Mouse (Mus musculus) MEL (cell line): ENCODE results near the gene Enox1. TPM values are rescaled to one million over a fixed set of nuclear protein-coding genes. Genes with fewer than 3 reads are reported as not detected.

ENCODE experiments used
- DNase-seq: peaks from one replicate; pipeline ENCODE4 v3.0.0; 2011; ENCODE audit warnings: low read depth, low spot score
- H3K27ac ChIP-seq: 2 replicates; pipeline ENCODE4 v1.5.1; 2012; ENCODE audit warnings: low read depth, mild to moderate bottlenecking, control low read depth, low read length, moderate library complexity; ENCODE audit not compliant: control insufficient read depth
- H3K27me3 ChIP-seq, 2 experiments: fragments of 150-350 bp in 1 of 2; sonication (generic) in 1 of 2; 2 replicates each; pipeline ENCODE4 v1.6.1; 2012; ENCODE audit warnings: low read length in 2 of 2, mild to moderate bottlenecking in 2 of 2, improper control_type of control experiment in 1 of 2, moderate library complexity in 1 of 2; ENCODE audit not compliant: insufficient read depth in 2 of 2, control insufficient read depth in 1 of 2
- H3K36me3 ChIP-seq, 2 experiments: 2 replicates each; pipeline ENCODE4 v1.6.1; 2012 to 2014; ENCODE audit warnings: low read length in 2 of 2, improper control_type of control experiment in 1 of 2, inconsistent platforms in 1 of 2, mild to moderate bottlenecking in 1 of 2; ENCODE audit not compliant: insufficient read depth in 2 of 2, control insufficient read depth in 1 of 2
- H3K4me1 ChIP-seq, 2 experiments: fragments of 150-350 bp in 1 of 2; sonication (generic) in 1 of 2; 2 replicates each; pipeline ENCODE4 v1.6.1; 2012; ENCODE audit warnings: low read length in 2 of 2, improper control_type of control experiment in 1 of 2, mild to moderate bottlenecking in 1 of 2; ENCODE audit not compliant: insufficient read depth in 2 of 2, control insufficient read depth in 1 of 2
- H3K4me3 ChIP-seq, 2 experiments: fragments of 150-350 bp in 1 of 2; sonication (generic) in 1 of 2; 2 replicates each; pipeline ENCODE4 v1.5.1; 2012; ENCODE audit warnings: low read depth in 2 of 2, low read length in 2 of 2, mild to moderate bottlenecking in 2 of 2, moderate library complexity in 2 of 2, control low read depth in 1 of 2, improper control_type of control experiment in 1 of 2; ENCODE audit not compliant: control insufficient read depth in 1 of 2, insufficient read depth in 1 of 2
- H3K79me2 ChIP-seq: 2 replicates; pipeline ENCODE4 v1.6.1; 2012; ENCODE audit warnings: mild to moderate bottlenecking, low read length, moderate library complexity; ENCODE audit not compliant: control insufficient read depth, poor library complexity, insufficient read depth
- H3K9ac ChIP-seq: 2 replicates; pipeline ENCODE4 v1.6.1; 2012; ENCODE audit warnings: low read depth, mild to moderate bottlenecking, control low read depth, low read length, moderate library complexity; ENCODE audit not compliant: control insufficient read depth, poor library complexity, severe bottlenecking
- H3K9me3 ChIP-seq: fragments of 150-350 bp; sonication (generic); replicated peaks from 2 replicates; pipeline ENCODE4 v1.6.1; 2012; ENCODE audit warnings: mild to moderate bottlenecking, low read length, improper control_type of control experiment, moderate library complexity; ENCODE audit not compliant: insufficient read depth
- BHLHE40 ChIP-seq: IDR thresholded peaks from 2 replicates; pipeline ENCODE4 v1.6.1; 2012; ENCODE audit warnings: low read depth, mild to moderate bottlenecking, inconsistent platforms, low read length, improper control_type of control experiment, borderline replicate concordance
- CHD1 ChIP-seq: IDR thresholded peaks from 2 replicates; pipeline ENCODE4 v1.6.1; 2012; ENCODE audit warnings: low read depth, mild to moderate bottlenecking, inconsistent platforms, low read length, improper control_type of control experiment
- CHD2 ChIP-seq: IDR thresholded peaks from 2 replicates; pipeline ENCODE4 v1.6.1; 2011; ENCODE audit warnings: low read length, improper control_type of control experiment
- CTCF ChIP-seq, 3 experiments: IDR thresholded peaks in 2 of 3; conservative IDR thresholded peaks in 1 of 3; 2 replicates each; pipeline ENCODE4 v1.5.1; 2011 to 2012; ENCODE audit warnings: low read length in 3 of 3, low read depth in 2 of 3, mild to moderate bottlenecking in 2 of 3, improper control_type of control experiment in 1 of 3, inconsistent platforms in 1 of 3, mixed read lengths in 1 of 3, moderate library complexity in 1 of 3; ENCODE audit not compliant: control insufficient read depth in 1 of 3, insufficient read depth in 1 of 3, poor library complexity in 1 of 3, severe bottlenecking in 1 of 3
- E2F4 ChIP-seq: IDR thresholded peaks from 2 replicates; pipeline ENCODE4 v1.6.1; 2011; ENCODE audit warnings: low read depth, low read length, improper control_type of control experiment, borderline replicate concordance
- ELF1 ChIP-seq: IDR thresholded peaks from 2 replicates; pipeline ENCODE4 v1.6.1; 2014; ENCODE audit warnings: low read depth, mild to moderate bottlenecking, inconsistent platforms, low read length, improper control_type of control experiment, moderate library complexity
- GABPA ChIP-seq: IDR thresholded peaks from 2 replicates; pipeline ENCODE4 v1.6.1; 2012; ENCODE audit warnings: low read depth, mild to moderate bottlenecking, inconsistent platforms, low read length, improper control_type of control experiment, moderate library complexity
- HCFC1 ChIP-seq: IDR thresholded peaks from 2 replicates; pipeline ENCODE4 v1.6.1; 2012; ENCODE audit warnings: low read depth, mild to moderate bottlenecking, inconsistent platforms, low read length, improper control_type of control experiment, moderate library complexity
- KAT2A ChIP-seq: conservative IDR thresholded peaks from 2 replicates; pipeline ENCODE4 v1.6.1; 2012; ENCODE audit warnings: low read depth, low read length, improper control_type of control experiment, inconsistent platforms
- MAFK ChIP-seq: IDR thresholded peaks from 2 replicates; pipeline ENCODE4 v1.6.1; 2011; ENCODE audit warnings: low read depth, mild to moderate bottlenecking, low read length, improper control_type of control experiment, borderline replicate concordance
- MXI1 ChIP-seq: IDR thresholded peaks from 2 replicates; pipeline ENCODE4 v1.6.1; 2011; ENCODE audit warnings: mild to moderate bottlenecking, low read depth, low read length, improper control_type of control experiment
- MYB ChIP-seq: IDR thresholded peaks from 2 replicates; pipeline ENCODE4 v1.6.1; 2011; ENCODE audit warnings: mild to moderate bottlenecking, low read depth, low read length, improper control_type of control experiment
- MYC ChIP-seq: IDR thresholded peaks from 2 replicates; pipeline ENCODE4 v1.6.1; 2011; ENCODE audit warnings: low read depth, mild to moderate bottlenecking, low read length, improper control_type of control experiment, moderate library complexity
- NELFE ChIP-seq: IDR thresholded peaks from 2 replicates; pipeline ENCODE4 v1.6.1; 2011; ENCODE audit warnings: low read depth, low read length, improper control_type of control experiment
- POLR2A ChIP-seq, 2 experiments: IDR thresholded peaks; 2 replicates each; pipeline ENCODE4 v1.6.1; 2011 to 2012; ENCODE audit warnings: low read length in 2 of 2, mild to moderate bottlenecking in 2 of 2, control low read depth in 1 of 2, improper control_type of control experiment in 1 of 2, low read depth in 1 of 2, moderate library complexity in 1 of 2; ENCODE audit not compliant: control insufficient read depth in 1 of 2, insufficient read depth in 1 of 2, poor library complexity in 1 of 2
- POLR2AphosphoS5 ChIP-seq: IDR thresholded peaks from 2 replicates; pipeline ENCODE4 v1.6.1; 2012; ENCODE audit warnings: low read depth, borderline replicate concordance, mild to moderate bottlenecking, inconsistent platforms, low read length, moderate library complexity, mixed read lengths
- TAL1 ChIP-seq: IDR thresholded peaks from 2 replicates; pipeline ENCODE4 v1.6.1; 2012; ENCODE audit warnings: mild to moderate bottlenecking, inconsistent platforms, low read length, moderate library complexity, mixed read lengths
- TBP ChIP-seq: IDR thresholded peaks from 2 replicates; pipeline ENCODE4 v1.8.0; 2011; ENCODE audit warnings: low read depth, low read length, improper control_type of control experiment
- TCF12 ChIP-seq: IDR thresholded peaks from 2 replicates; pipeline ENCODE4 v1.6.1; 2014; ENCODE audit warnings: low read depth, mild to moderate bottlenecking, inconsistent platforms, low read length, improper control_type of control experiment, moderate library complexity
- UBTF ChIP-seq: IDR thresholded peaks from 2 replicates; pipeline ENCODE4 v1.6.1; 2012; ENCODE audit warnings: low read depth, mild to moderate bottlenecking, inconsistent platforms, low read length, improper control_type of control experiment, moderate library complexity, borderline replicate concordance; ENCODE audit not compliant: insufficient read depth
- USF1 ChIP-seq: IDR thresholded peaks from 2 replicates; pipeline ENCODE4 v1.6.1; 2014; ENCODE audit warnings: low read depth, mild to moderate bottlenecking, inconsistent platforms, low read length, improper control_type of control experiment, moderate library complexity
- USF2 ChIP-seq, 2 experiments: IDR thresholded peaks; 2 replicates each; pipeline ENCODE4 v1.6.1; 2011 to 2012; ENCODE audit warnings: improper control_type of control experiment in 2 of 2, low read length in 2 of 2, borderline replicate concordance in 1 of 2, inconsistent platforms in 1 of 2, low read depth in 1 of 2, mild to moderate bottlenecking in 1 of 2; ENCODE audit not compliant: insufficient read depth in 1 of 2
- ZMIZ1 ChIP-seq: IDR thresholded peaks from 2 replicates; pipeline ENCODE4 v1.6.1; 2012; ENCODE audit warnings: low read depth, mild to moderate bottlenecking, inconsistent platforms, low read length, improper control_type of control experiment, moderate library complexity
- ZNF384 ChIP-seq: IDR thresholded peaks from 2 replicates; pipeline ENCODE4 v1.6.1; 2012; ENCODE audit warnings: low read depth, mild to moderate bottlenecking, inconsistent platforms, low read length, improper control_type of control experiment
- polyA plus RNA-seq, 2 experiments: library from polyadenylated mRNA; stranded (reverse) in 1 of 2; unstranded in 1 of 2; fragments of >175 nt in 1 of 2; fragments of >200 nt in 1 of 2; gene quantifications; 2 replicates each; pipeline versions ENCODE4 v1.2.1 to v1.2.4; 2012; ENCODE audit warnings: low replicate concordance in 2 of 2, low read depth in 1 of 2; ENCODE audit not compliant: insufficient read length in 2 of 2, insufficient read depth in 1 of 2, missing spikeins in 1 of 2
- total RNA-seq: library from RNA; depleted of rRNA; stranded (reverse); fragments of 300-350 nt; gene quantifications from 2 replicates; pipeline ENCODE4 v1.2.3, GENCODE M21; 2012

The Enox1 gene
- total and polyA plus RNA-seq, 3 experiments = not detected

DNA sequence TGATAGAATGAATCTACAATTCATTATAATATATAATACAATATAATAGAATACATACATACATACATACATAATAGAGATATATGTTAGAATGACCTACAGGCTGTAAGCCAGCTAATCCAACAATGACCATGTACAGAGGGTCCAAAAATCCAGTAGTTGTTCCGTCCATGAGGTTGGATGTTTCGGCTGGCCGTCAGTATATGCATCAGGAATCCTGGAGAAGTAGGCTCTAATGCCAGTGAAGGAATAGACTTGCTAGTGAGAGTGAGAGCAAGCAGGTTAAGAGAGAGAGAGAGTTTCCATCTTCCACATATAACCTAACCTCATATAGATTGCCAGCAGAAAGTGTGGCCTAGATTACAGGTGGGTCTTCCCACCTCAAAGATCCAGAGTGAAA lies 402.3 kb downstream of the Enox1 start:
- Histone ChIP-seq H3K36me3 (no peaks in the 10 kb centered on the region), H3K27me3 (no peaks in the 10 kb centered on the region), H3K27ac (no peak overlapping the region), H3K79me2 (no peaks in the 10 kb centered on the region), H3K9me3 (no peaks in the 10 kb centered on the region), H3K9ac (no peak overlapping the region)
- no peak for DNase-seq
- TF ChIP-seq ZNF384 (no peak), POLR2AphosphoS5 (no peak), CTCF (IDR thresholded peaks at IDR 0.05 in 2 of 3, conservative IDR thresholded peaks at IDR 0.05 in 1 of 3; ENCODE audit: control insufficient read depth in 1 of 3, insufficient read depth in 1 of 3, low read depth in 2 of 3, low read length in 3 of 3, poor library complexity in 1 of 3, severe bottlenecking in 1 of 3) (no peak), USF2 (IDR thresholded peaks at IDR 0.05; ENCODE audit: borderline replicate concordance in 1 of 2, insufficient read depth in 1 of 2, low read depth in 1 of 2, low read length in 2 of 2) (no peak), MXI1 (no peak), MAFK (no peak), ZMIZ1 (no peak), ELF1 (no peak), GABPA (no peak), TAL1 (no peak), NELFE (no peak), MYB (no peak), BHLHE40 (no peak), CHD2 (no peak), UBTF (no peak)
- TF ChIP-seq, all 39 proteins: peak for 0
- Histone ChIP-seq H3K4me1 (no peaks in the 10 kb centered on the region), H3K4me3 (no peak overlapping the region)

DNA sequence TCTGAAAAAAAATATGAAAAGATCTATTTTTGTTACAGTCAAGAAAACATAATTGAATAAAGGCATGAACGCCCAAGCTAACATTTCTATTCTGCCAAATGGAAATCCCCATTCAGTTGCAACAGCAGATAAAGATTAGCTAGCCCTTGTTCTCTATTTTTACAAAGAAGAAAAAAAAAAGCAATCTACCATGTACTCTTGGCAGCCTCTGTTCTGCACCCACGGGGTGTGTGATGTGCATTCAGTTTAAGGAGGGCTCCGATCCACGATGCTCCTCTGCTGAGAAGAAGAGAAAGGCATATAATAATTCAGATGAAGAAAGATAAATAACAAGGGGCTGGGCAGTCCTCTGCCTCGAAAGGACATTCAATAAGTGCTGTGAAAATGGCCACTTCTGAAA lies 403.2 kb downstream of the Enox1 start:
- Histone ChIP-seq H3K36me3 (no peaks in the 10 kb centered on the region), H3K4me1 (no peaks in the 10 kb centered on the region), H3K27ac (no peak overlapping the region), H3K79me2 (no peaks in the 10 kb centered on the region), H3K9me3 (no peaks in the 10 kb centered on the region), H3K9ac (no peak overlapping the region), H3K4me3 (no peak overlapping the region), H3K27me3 (no peaks in the 10 kb centered on the region)
- DNase-seq = no peak
- no peak for TF ChIP-seq CHD1
- TF ChIP-seq E2F4 = no peak
- no peak for TF ChIP-seq BHLHE40
- TF ChIP-seq ZNF384 = no peak
- TF ChIP-seq TBP = no peak
- no peak for TF ChIP-seq GABPA
- TF ChIP-seq POLR2AphosphoS5 = no peak
- no peak for TF ChIP-seq POLR2A (IDR thresholded peaks at IDR 0.05; ENCODE audit: control insufficient read depth in 1 of 2, insufficient read depth in 1 of 2, low read depth in 1 of 2, low read length in 2 of 2, poor library complexity in 1 of 2)
- no peak for TF ChIP-seq TCF12
- no peak for TF ChIP-seq MYC
- TF ChIP-seq USF1 = no peak
- no peak for TF ChIP-seq HCFC1
- no peak for TF ChIP-seq KAT2A
